ENCODE assay signal across 28 mouse cellular contexts in the genomic region with DNA sequence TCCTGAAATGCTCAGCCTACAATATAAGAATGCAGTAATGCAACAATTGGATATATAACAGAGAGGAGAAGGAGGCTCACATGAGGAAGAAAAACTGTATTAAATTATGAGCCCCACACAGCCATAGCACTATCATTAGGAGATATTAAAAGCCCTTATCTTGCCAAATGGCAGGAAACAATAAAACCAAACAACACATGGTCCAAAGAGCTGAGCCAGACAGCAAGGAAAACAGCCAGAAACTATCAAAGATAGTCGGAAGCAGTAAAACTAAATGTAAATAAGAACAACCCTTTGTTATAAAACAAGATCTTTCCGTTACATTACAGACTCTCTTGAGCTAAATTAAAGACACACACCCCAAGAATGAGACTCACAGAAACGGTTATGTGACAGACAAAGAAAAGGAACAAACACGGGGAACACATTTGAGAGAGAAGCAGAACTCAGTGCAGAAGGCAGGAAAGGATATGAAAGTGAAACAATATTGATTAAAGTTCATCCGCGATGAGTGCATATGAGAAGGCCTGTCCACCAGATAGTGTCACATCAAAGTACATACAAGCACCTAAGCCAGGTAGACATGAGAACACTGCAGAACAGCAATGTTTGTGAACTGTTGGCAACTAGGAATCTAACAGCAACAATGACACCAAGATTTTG.
DNase-seq lines count a peak whose midpoint lies in the region; ATAC-seq and TF ChIP-seq lines count a peak whose summit lies in the region.
"Had no signal": no experiment of that assay in that cellular context is flagged by ENCODE, and none has a peak within 500 bp of the region (broad histone marks: within the 10 kb centered on the region; RNA-seq: fewer than 3 reads in every experiment).

No protein-coding gene starts in this region.

- no peaks in the 10 kb centered on the region for H3K27me3 ChIP-seq in kidney, postnatal 0 days (ENCODE audit: insufficient read depth, low read length)
- no peaks in the 10 kb centered on the region for H3K27me3 ChIP-seq in lung, embryonic 16.5 days (ENCODE audit: control insufficient read depth, insufficient read depth, low read depth, low read length)
- H3K27me3 ChIP-seq: embryonic facial prominence, embryonic 15.5 days; forebrain, embryonic 12.5 days; hindbrain, embryonic 12.5 days; intestine, embryonic 15.5 days; limb, embryonic 15.5 days; liver, embryonic 15.5 days; midbrain, embryonic 13.5 days had no signal

- no peak overlapping the region for H3K9ac ChIP-seq in kidney, postnatal 0 days (ENCODE audit: low read depth, low read length)
- no peak overlapping the region for H3K9ac ChIP-seq in lung, embryonic 16.5 days (ENCODE audit: low read length)
- H3K9ac ChIP-seq: embryonic facial prominence, embryonic 15.5 days; forebrain, embryonic 12.5 days; forebrain, postnatal 0 days; heart, embryonic 15.5 days; hindbrain, embryonic 12.5 days; intestine, embryonic 15.5 days; limb, embryonic 15.5 days; liver, embryonic 15.5 days; midbrain, embryonic 13.5 days had no signal

- no peaks in the 10 kb centered on the region for H3K4me1 ChIP-seq in kidney, postnatal 0 days (replicated peaks; ENCODE audit: insufficient read depth, low read length)
- H3K4me1 ChIP-seq in lung, embryonic 16.5 days (replicated peaks; ENCODE audit: control insufficient read depth, insufficient read depth, low read length), result no peaks in the 10 kb centered on the region; the same call in 1 of the 2 replicates
- H3K4me1 ChIP-seq: embryonic facial prominence, embryonic 10.5 days; embryonic facial prominence, embryonic 15.5 days; forebrain, embryonic 12.5 days; heart, embryonic 10.5 days; heart, embryonic 15.5 days; hindbrain, embryonic 12.5 days; intestine, embryonic 15.5 days; limb, embryonic 15.5 days; liver, embryonic 15.5 days; megakaryocyte, embryonic 14.5 days; midbrain, embryonic 13.5 days had no signal

- H3K4me3 ChIP-seq in kidney, postnatal 0 days (replicated peaks; ENCODE audit: low read depth, low read length), result no peak overlapping the region
- no peak overlapping the region for H3K4me3 ChIP-seq in lung, embryonic 16.5 days (ENCODE audit: low read length)
- H3K4me3 ChIP-seq: embryonic facial prominence, embryonic 10.5 days; embryonic facial prominence, embryonic 15.5 days; forebrain, embryonic 12.5 days; heart, embryonic 10.5 days; heart, embryonic 15.5 days; hindbrain, embryonic 12.5 days; intestine, embryonic 15.5 days; limb, embryonic 15.5 days; liver, embryonic 15.5 days; megakaryocyte, embryonic 14.5 days; midbrain, embryonic 13.5 days had no signal

- 61% methylated on average over 6 of the region's 6 CpGs for WGBS in kidney, postnatal 0 days
- WGBS in lung, embryonic 16.5 days, result 52% methylated on average over 6 of the region's 6 CpGs
- WGBS in large intestine, adult 2 months, result 13% methylated on average over 6 of the region's 6 CpGs

- no peak for TF ChIP-seq CTCF in kidney, postnatal 0 days (IDR thresholded peaks at IDR 0.05; ENCODE audit: low read depth)

- peak; percentile 75 for DNase-seq in kidney, postnatal 0 days (ENCODE audit: low spot score)
- no peak for DNase-seq in kidney, postnatal 10 days
- DNase-seq in lung, postnatal 14 days, result no peak
- peak; percentile 39 for DNase-seq in large intestine, adult 2 months (ENCODE audit: low read depth, low spot score)
- no peak for DNase-seq in cerebellum, postnatal 10 days
- no peak for DNase-seq in heart, postnatal 14 days
- DNase-seq: adrenal gland, postnatal 36 days; B cell, adult 2 months; cerebellum, adult 18-20 months; cerebellum, postnatal 14 days; forebrain, postnatal 0 days; gastrocnemius, postnatal 10 days; heart, postnatal 36 days; thymus, postnatal 14 days had no signal

- no peak overlapping the region for H3K27ac ChIP-seq in kidney, postnatal 0 days
- no peak overlapping the region; the same call in 1 of the 2 replicates for H3K27ac ChIP-seq in lung, embryonic 16.5 days (ENCODE audit: low read length)
- H3K27ac ChIP-seq: embryonic facial prominence, embryonic 10.5 days; embryonic facial prominence, embryonic 15.5 days; forebrain, embryonic 12.5 days; heart, embryonic 10.5 days; heart, embryonic 15.5 days; hindbrain, embryonic 12.5 days; hindbrain, postnatal 0 days; intestine, embryonic 15.5 days; limb, embryonic 15.5 days; liver, embryonic 15.5 days; midbrain, embryonic 13.5 days had no signal

- H3K4me2 ChIP-seq in kidney, postnatal 0 days (ENCODE audit: low read length), result no peak overlapping the region
- H3K4me2 ChIP-seq in lung, embryonic 16.5 days (ENCODE audit: low read depth, low read length), result no peak overlapping the region
- H3K4me2 ChIP-seq: embryonic facial prominence, embryonic 15.5 days; forebrain, embryonic 12.5 days; heart, embryonic 15.5 days; hindbrain, embryonic 12.5 days; intestine, embryonic 15.5 days; limb, embryonic 15.5 days; liver, embryonic 15.5 days; midbrain, embryonic 13.5 days had no signal

- no peaks in the 10 kb centered on the region for H3K9me3 ChIP-seq in kidney, postnatal 0 days (replicated peaks; ENCODE audit: low read length)
- H3K9me3 ChIP-seq in lung, embryonic 16.5 days (ENCODE audit: control insufficient read depth, low read length), result no peaks in the 10 kb centered on the region
- H3K9me3 ChIP-seq: embryonic facial prominence, embryonic 10.5 days; embryonic facial prominence, embryonic 15.5 days; forebrain, embryonic 12.5 days; heart, embryonic 10.5 days; heart, embryonic 15.5 days; hindbrain, embryonic 12.5 days; intestine, embryonic 15.5 days; limb, embryonic 15.5 days; liver, embryonic 15.5 days; megakaryocyte, embryonic 14.5 days; midbrain, embryonic 13.5 days had no signal

- intact Hi-C loops in heart, postnatal 14 days (cut with DNase I), result no loop called here

- H3K36me3 ChIP-seq in kidney, postnatal 0 days (ENCODE audit: insufficient read depth, low read length), result peaks cover 12% of the 10 kb centered on the region; the same call in 1 of the 2 replicates
- H3K36me3 ChIP-seq in lung, embryonic 16.5 days (ENCODE audit: control insufficient read depth, insufficient read depth, low read length), result no peaks in the 10 kb centered on the region
- H3K36me3 ChIP-seq: embryonic facial prominence, embryonic 15.5 days; forebrain, embryonic 12.5 days; heart, embryonic 10.5 days; heart, embryonic 15.5 days; hindbrain, embryonic 12.5 days; intestine, embryonic 15.5 days; liver, embryonic 15.5 days; midbrain, embryonic 13.5 days had no signal

- ATAC-seq in kidney, postnatal 0 days (replicated peaks; ENCODE audit: low FRiP score, low read depth), result no peak
- ATAC-seq in lung, embryonic 16.5 days (ENCODE audit: low read depth), result peak; percentile 62; the same call in 1 of the 2 replicates
- ATAC-seq: forebrain, postnatal 0 days; hindbrain, postnatal 0 days; intestine, embryonic 15.5 days; lung, postnatal 0 days; midbrain, embryonic 13.5 days had no signal

Comparison
In these comparisons a context has a peak if more than half of its experiments do, and no peak if none do; other contexts are left out.
1. DNase-seq: peak in kidney, postnatal 0 days (single experiment) and large intestine, adult 2 months (single experiment); none in kidney, postnatal 10 days (single experiment), lung, postnatal 14 days (single experiment), cerebellum, postnatal 10 days (0 of 2) and heart, postnatal 14 days (0 of 2).